Mouse (Mus musculus): Measurements from ENCODE around the gene Stk11. TPM values are rescaled to one million over a fixed set of nuclear protein-coding genes. Genes with fewer than 3 reads are reported as not detected.

The Stk11 gene
- total RNA-seq, 1 experiment = 124 TPM

DNA sequence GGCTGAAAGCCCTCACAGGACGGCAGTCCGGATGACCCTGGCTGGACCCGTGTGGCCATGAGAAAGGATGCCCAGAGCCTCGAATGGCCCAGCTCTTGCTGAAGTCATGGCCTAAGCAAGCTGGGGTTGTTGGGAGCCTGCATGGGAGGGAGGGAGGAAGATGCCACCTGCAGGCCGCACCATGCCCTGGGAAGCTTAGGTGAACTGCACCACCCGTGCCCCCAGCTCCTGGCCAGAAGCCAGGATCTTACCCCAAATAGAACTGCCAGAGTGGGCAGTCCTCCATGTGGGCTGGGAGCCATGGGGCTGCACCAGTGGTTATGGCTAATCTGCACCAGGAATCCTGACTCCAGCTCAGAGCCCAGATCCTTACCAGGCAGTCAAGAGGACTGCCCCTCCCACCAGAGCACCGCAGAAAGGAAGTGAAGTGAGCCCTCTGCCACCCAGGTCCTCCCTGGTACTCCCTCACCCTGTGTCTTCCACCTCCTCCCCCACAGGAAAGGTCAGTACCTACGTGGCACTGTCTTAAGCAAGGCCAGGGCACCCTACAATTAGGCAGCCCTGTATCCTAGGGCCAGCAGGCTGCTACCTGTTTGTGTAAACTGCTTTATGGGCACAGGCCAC is 17.7 kb downstream of the Stk11 start:
- in situ Hi-C loops (cut with MboI; ENCODE audit: low sequenced_read_pairs in 2 of 2, unreplicated experiment in 2 of 2) = no loop called here
- no peak for DNase-seq (ENCODE audit: low read depth, low spot score)
- Histone ChIP-seq H3K36me3 (ENCODE audit: control insufficient read depth, insufficient read depth, low read length, poor library complexity, severe bottlenecking) (peaks cover 60% of the 10 kb centered on the region), H3K9ac (ENCODE audit: insufficient read depth, low read depth, low read length, poor library complexity, severe bottlenecking) (no peak overlapping the region), H3K27ac (ENCODE audit: insufficient read depth, low read depth, low read length, poor library complexity, severe bottlenecking) (no peak overlapping the region), H3K9me3 (ENCODE audit: control insufficient read depth, insufficient read depth, low read depth, low read length) (no peaks in the 10 kb centered on the region), H3K4me3 (ENCODE audit: insufficient read depth in 1 of 2, low read depth in 1 of 2, low read length in 2 of 2, poor library complexity in 1 of 2, severe bottlenecking in 1 of 2) (no peak overlapping the region), H3K4me1 (ENCODE audit: control insufficient read depth in 2 of 2, insufficient read depth in 2 of 2, low read length in 2 of 2, poor library complexity in 1 of 2) (peaks cover 5 to 24% of the 10 kb centered on the region in 2 experiments; a peak in 3 of 4 replicates)
- TF ChIP-seq CHD2 (IDR thresholded peaks at IDR 0.05; ENCODE audit: low read depth, low read length) (no peak), ZC3H11A (IDR thresholded peaks at IDR 0.05; ENCODE audit: borderline replicate concordance, low read depth, low read length) (no peak)

DNA sequence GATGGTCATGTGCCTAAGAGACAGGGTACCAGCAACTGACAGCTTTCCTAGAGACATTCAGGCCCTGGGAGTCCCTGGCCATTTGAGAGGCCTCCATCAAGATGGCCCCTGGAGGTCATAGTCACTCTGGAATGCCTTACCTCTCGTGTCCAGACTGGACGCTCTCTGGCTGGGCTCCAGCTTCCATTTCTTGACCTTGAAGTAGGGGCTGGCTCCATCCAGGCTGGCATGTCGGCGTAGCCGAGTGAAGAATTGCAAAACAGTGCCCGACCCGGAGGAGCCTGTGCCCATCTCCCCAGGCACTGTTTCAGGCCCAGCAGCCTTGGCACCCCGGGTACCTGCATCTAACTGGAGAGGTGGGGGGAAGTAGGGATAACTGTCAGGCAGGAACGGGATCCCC is 18.8 kb downstream of the Stk11 start:
- DNase-seq (ENCODE audit: low read depth, low spot score) = no peak
- Histone ChIP-seq H3K4me3 (ENCODE audit: insufficient read depth in 1 of 2, low read depth in 1 of 2, low read length in 2 of 2, poor library complexity in 1 of 2, severe bottlenecking in 1 of 2) (no peak overlapping the region), H3K9me3 (ENCODE audit: control insufficient read depth, insufficient read depth, low read depth, low read length) (no peaks in the 10 kb centered on the region), H3K36me3 (ENCODE audit: control insufficient read depth, insufficient read depth, low read length, poor library complexity, severe bottlenecking) (peaks cover 49% of the 10 kb centered on the region), H3K9ac (ENCODE audit: insufficient read depth, low read depth, low read length, poor library complexity, severe bottlenecking) (no peak overlapping the region), H3K4me1 (ENCODE audit: control insufficient read depth in 2 of 2, insufficient read depth in 2 of 2, low read length in 2 of 2, poor library complexity in 1 of 2) (peaks cover 5 to 25% of the 10 kb centered on the region in 2 experiments; a peak in 3 of 4 replicates), H3K27ac (ENCODE audit: insufficient read depth, low read depth, low read length, poor library complexity, severe bottlenecking) (no peak overlapping the region)
- TF ChIP-seq HCFC1 (IDR thresholded peaks at IDR 0.05; ENCODE audit: borderline replicate concordance, insufficient read depth, low read length) (no peak), ZC3H11A (IDR thresholded peaks at IDR 0.05; ENCODE audit: borderline replicate concordance, low read depth, low read length) (no peak), MAFK (IDR thresholded peaks at IDR 0.05; ENCODE audit: insufficient read depth, low read depth, low read length) (no peak), CHD2 (IDR thresholded peaks at IDR 0.05; ENCODE audit: low read depth, low read length) (no peak), ZNF384 (IDR thresholded peaks at IDR 0.05; ENCODE audit: low read depth, low read length) (no peak)
- in situ Hi-C loops (cut with MboI; ENCODE audit: low sequenced_read_pairs in 2 of 2, unreplicated experiment in 2 of 2) = no loop called here

DNA sequence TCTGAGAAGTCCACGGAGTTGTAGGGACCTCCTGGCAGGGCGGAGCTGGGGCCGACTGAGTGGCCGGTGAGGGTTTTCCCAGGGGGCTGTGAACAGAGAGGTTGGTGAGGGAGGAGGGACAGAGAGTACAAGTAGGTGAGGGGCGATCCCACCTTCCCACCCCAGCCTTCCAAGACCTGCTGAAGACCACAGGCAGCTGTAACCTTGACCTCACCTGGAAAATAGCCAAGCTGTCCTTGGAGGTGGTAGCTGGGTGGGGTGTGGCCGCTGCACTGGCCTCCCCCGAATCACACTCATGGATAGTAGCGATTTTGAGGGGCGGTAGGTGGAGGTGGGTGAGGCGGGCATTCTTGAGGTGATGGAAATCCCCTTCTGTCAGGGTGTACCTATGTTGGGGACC is 19.6 kb downstream of the Stk11 start:
- peaks cover 5 to 22% of the 10 kb centered on the region in 2 experiments; a peak in 3 of 4 replicates for H3K4me1 ChIP-seq (ENCODE audit: control insufficient read depth in 2 of 2, insufficient read depth in 2 of 2, low read length in 2 of 2, poor library complexity in 1 of 2)
- peaks cover 41% of the 10 kb centered on the region for H3K36me3 ChIP-seq (ENCODE audit: control insufficient read depth, insufficient read depth, low read length, poor library complexity, severe bottlenecking)
- no peak for DNase-seq (ENCODE audit: low read depth, low spot score)
- no peak overlapping the region for H3K27ac ChIP-seq (ENCODE audit: insufficient read depth, low read depth, low read length, poor library complexity, severe bottlenecking)
- H3K9ac ChIP-seq (ENCODE audit: insufficient read depth, low read depth, low read length, poor library complexity, severe bottlenecking) = no peak overlapping the region
- TF ChIP-seq ZNF384 (IDR thresholded peaks at IDR 0.05; ENCODE audit: low read depth, low read length) (no peak), MAFK (IDR thresholded peaks at IDR 0.05; ENCODE audit: insufficient read depth, low read depth, low read length) (no peak), CHD2 (IDR thresholded peaks at IDR 0.05; ENCODE audit: low read depth, low read length) (no peak), ZC3H11A (IDR thresholded peaks at IDR 0.05; ENCODE audit: borderline replicate concordance, low read depth, low read length) (no peak), HCFC1 (IDR thresholded peaks at IDR 0.05; ENCODE audit: borderline replicate concordance, insufficient read depth, low read length) (no peak)
- no peak overlapping the region for H3K4me3 ChIP-seq (ENCODE audit: insufficient read depth in 1 of 2, low read depth in 1 of 2, low read length in 2 of 2, poor library complexity in 1 of 2, severe bottlenecking in 1 of 2)
- in situ Hi-C loops (cut with MboI; ENCODE audit: low sequenced_read_pairs in 2 of 2, unreplicated experiment in 2 of 2) = no loop called here
- H3K9me3 ChIP-seq (ENCODE audit: control insufficient read depth, insufficient read depth, low read depth, low read length) = no peaks in the 10 kb centered on the region

DNA sequence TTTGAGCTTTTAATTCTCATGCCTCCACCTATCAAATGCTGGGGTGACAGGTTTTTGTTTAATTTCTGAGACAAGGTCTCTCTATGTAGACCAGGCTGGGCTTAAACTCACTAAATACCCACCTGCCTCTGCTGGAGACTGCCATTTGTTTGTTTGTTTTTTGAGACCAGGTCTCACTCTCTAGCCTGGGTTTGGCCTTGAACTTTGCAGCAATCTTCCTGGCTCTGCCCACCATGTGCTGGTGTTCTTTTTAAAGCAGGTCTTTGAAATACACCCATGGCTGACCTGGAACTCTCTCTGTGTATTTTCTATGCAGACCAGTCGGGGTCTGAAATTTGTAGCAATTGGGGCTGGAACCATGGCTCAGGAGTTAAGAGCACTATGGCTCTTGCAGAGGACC is 20.0 kb downstream of the Stk11 start:
- no peaks in the 10 kb centered on the region for H3K9me3 ChIP-seq (ENCODE audit: control insufficient read depth, insufficient read depth, low read depth, low read length)
- TF ChIP-seq CHD2 (IDR thresholded peaks at IDR 0.05; ENCODE audit: low read depth, low read length) (no peak), ZC3H11A (IDR thresholded peaks at IDR 0.05; ENCODE audit: borderline replicate concordance, low read depth, low read length) (no peak), ZNF384 (IDR thresholded peaks at IDR 0.05; ENCODE audit: low read depth, low read length) (no peak), HCFC1 (IDR thresholded peaks at IDR 0.05; ENCODE audit: borderline replicate concordance, insufficient read depth, low read length) (no peak), MAFK (IDR thresholded peaks at IDR 0.05; ENCODE audit: insufficient read depth, low read depth, low read length) (no peak)
- no peak overlapping the region for H3K27ac ChIP-seq (ENCODE audit: insufficient read depth, low read depth, low read length, poor library complexity, severe bottlenecking)
- H3K4me3 ChIP-seq (ENCODE audit: insufficient read depth in 1 of 2, low read depth in 1 of 2, low read length in 2 of 2, poor library complexity in 1 of 2, severe bottlenecking in 1 of 2) = no peak overlapping the region
- H3K4me1 ChIP-seq (ENCODE audit: control insufficient read depth in 2 of 2, insufficient read depth in 2 of 2, low read length in 2 of 2, poor library complexity in 1 of 2) = peaks cover 5 to 21% of the 10 kb centered on the region in 2 experiments; a peak in 3 of 4 replicates
- H3K9ac ChIP-seq (ENCODE audit: insufficient read depth, low read depth, low read length, poor library complexity, severe bottlenecking) = no peak overlapping the region
- peaks cover 37% of the 10 kb centered on the region for H3K36me3 ChIP-seq (ENCODE audit: control insufficient read depth, insufficient read depth, low read length, poor library complexity, severe bottlenecking)
- in situ Hi-C loops (cut with MboI; ENCODE audit: low sequenced_read_pairs in 2 of 2, unreplicated experiment in 2 of 2) = no loop called here
- DNase-seq (ENCODE audit: low read depth, low spot score) = no peak
